Mouse (Mus musculus): Measurements from ENCODE around the gene Shf. TPM values are rescaled to one million over a fixed set of nuclear protein-coding genes. Genes with fewer than 3 reads are reported as not detected.
A peak's percentile ranks its signal among the peaks of the same experiment; 100 is the strongest.

The Shf gene
- polyA plus RNA-seq, 1 experiment from 2014 or later = 17.5 TPM

DNA sequence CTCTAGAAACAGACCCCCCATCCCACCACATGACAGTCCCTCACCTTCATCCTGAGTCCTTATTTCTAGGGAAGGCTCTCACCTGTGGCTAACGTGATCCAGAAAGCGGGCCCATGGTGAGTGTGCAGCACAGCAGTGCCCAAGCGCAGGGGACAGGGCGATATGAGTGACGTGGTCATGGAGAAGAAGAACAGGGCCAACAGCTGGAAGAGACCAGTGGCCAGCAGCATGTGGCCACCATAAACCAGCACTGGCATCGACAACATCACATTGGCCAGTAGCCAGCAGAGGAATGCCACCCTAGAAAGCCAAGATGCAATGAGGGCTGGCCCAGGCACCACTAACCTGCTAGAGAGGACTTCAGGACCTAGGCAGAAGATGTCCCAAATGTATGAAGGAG, 64.4 kb downstream of the Shf start:
- Histone ChIP-seq H3K4me2 (ENCODE audit: low read depth, low read length) (no peak overlapping the region), H3K9me3 (ENCODE audit: control insufficient read depth, low read length) (no peaks in the 10 kb centered on the region), H3K4me3 (ENCODE audit: low read depth, low read length) (no peak overlapping the region), H3K27ac (ENCODE audit: low read depth, low read length) (no peak overlapping the region), H3K9ac (replicated peaks; ENCODE audit: low read depth, low read length) (no peak overlapping the region), H3K4me1 (ENCODE audit: control insufficient read depth, insufficient read depth, low read length) (0 out of 2 replicates have a peak, but pooled peaks cover 9% of the 10 kb centered on the region), H3K36me3 (ENCODE audit: control insufficient read depth, insufficient read depth, low read length) (no peaks in the 10 kb centered on the region), H3K27me3 (ENCODE audit: control insufficient read depth, insufficient read depth, low read length) (peaks cover 42% of the 10 kb centered on the region)
- whole genome bisulfite sequencing = 85% methylated on average over 6 of the region's 6 CpGs
- no peak for ATAC-seq (ENCODE audit: low read depth)

- no peak overlapping the region for H3K27ac ChIP-seq (ENCODE audit: low read depth, low read length)
- H3K4me1 ChIP-seq (ENCODE audit: control insufficient read depth, insufficient read depth, low read length) = 0 out of 2 replicates have a peak, but pooled peaks cover 19% of the 10 kb centered on the region
- H3K27me3 ChIP-seq (ENCODE audit: control insufficient read depth, insufficient read depth, low read length) = peaks cover 59% of the 10 kb centered on the region
- ATAC-seq (ENCODE audit: low read depth) = peak; percentile 61; the same call in 1 of the 2 replicates
- no peaks in the 10 kb centered on the region for H3K36me3 ChIP-seq (ENCODE audit: control insufficient read depth, insufficient read depth, low read length)
- WGBS = 13% methylated on average over 9 of the region's 9 CpGs
- no peak overlapping the region for H3K4me2 ChIP-seq (ENCODE audit: low read depth, low read length)
- H3K4me3 ChIP-seq (ENCODE audit: low read depth, low read length) = peak overlapping the region; percentile 39; the same call in 1 of the 2 replicates
- no peaks in the 10 kb centered on the region for H3K9me3 ChIP-seq (ENCODE audit: control insufficient read depth, low read length)
- no peak overlapping the region for H3K9ac ChIP-seq (replicated peaks; ENCODE audit: low read depth, low read length)
Measured at GRCm38 (mm10) chr2:122302574-122303241, 66.3 kb downstream of the Shf start.

DNA sequence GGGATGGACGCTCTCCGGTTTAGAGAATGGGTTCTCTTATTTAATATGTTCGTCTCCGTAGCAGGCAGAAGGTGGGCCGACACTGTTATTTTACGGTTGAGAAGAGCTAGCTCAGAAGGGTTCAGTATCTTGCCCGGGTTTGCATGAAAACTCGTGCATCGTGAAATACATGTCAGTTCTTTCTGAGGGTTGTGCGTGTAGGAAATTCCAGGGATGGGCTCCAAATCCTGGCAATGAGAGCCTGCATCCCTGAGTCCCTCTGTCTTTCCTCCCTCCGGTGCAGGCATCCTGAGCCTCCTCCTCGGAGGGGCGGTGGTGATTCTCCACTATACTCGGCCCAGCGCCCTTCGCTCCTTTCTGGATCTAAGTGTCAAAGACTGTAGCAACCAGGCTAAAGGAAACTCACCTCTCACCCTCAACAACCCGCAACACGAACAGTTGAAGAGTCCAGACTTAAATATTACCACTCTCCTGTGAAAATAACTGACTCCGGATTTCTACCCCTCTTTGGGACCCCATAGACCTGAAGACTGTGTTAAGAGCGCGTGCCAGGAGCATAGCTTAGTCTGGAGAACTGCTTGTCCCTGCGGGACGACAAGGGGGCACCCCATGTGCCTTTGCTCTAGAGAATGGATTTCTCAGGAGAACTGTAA, 66.9 kb downstream of the Shf start:
- Histone ChIP-seq H3K4me3 (ENCODE audit: low read depth, low read length) (peak overlapping the region; percentile 39), H3K4me1 (ENCODE audit: control insufficient read depth, insufficient read depth, low read length) (peaks cover 23% of the 10 kb centered on the region; the same call in 1 of the 2 replicates), H3K27me3 (ENCODE audit: control insufficient read depth, insufficient read depth, low read length) (peaks cover 61% of the 10 kb centered on the region), H3K36me3 (ENCODE audit: control insufficient read depth, insufficient read depth, low read length) (no peaks in the 10 kb centered on the region), H3K9me3 (ENCODE audit: control insufficient read depth, low read length) (no peaks in the 10 kb centered on the region), H3K9ac (replicated peaks; ENCODE audit: low read depth, low read length) (peak overlapping the region; percentile 25; the same call in 1 of the 2 replicates), H3K4me2 (ENCODE audit: low read depth, low read length) (peak overlapping the region; percentile 55), H3K27ac (ENCODE audit: low read depth, low read length) (no peak overlapping the region)
- ATAC-seq (ENCODE audit: low read depth) = no peak
- WGBS = 6% methylated on average over 23 of the region's 23 CpGs

DNA sequence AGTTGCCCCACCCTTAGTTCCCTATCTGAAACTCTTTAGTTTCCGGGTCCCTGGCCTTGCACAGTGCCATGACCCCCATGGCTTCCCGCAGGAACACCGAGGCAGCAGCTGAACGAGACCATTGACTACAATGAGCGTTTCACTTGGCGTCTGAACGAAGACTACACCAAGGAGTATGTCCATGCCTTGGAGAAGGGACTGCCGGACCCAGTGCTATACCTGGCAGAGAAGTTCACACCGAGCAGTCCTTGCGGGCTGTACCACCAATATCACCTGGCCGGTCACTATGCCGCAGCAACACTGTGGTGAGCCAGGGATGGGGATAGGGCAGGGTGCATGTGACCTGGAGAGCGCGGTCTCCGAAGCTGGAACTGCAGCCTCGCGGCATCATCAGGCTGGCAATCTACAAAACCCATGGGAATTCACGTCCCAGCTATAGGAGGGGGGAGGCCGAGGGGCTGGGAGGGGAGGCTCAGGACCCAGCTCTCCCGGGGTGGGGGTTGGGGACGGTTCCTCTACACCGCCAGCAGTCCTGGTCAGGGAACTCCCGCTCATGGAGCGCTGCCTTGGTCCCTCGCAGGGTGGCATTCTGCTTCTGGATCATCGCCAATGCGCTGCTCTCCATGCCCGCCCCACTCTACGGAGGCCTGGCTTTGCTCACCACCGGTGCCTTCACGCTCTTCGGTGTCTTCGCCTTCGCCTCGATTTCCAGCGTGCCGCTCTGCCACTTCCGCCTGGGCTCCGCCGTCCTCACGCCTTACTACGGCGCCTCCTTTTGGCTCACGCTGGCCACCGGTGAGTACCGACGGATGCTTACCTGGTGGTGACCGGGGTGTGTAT, 67.7 kb downstream of the Shf start:
- under 1% methylated on average over 46 of the region's 48 CpGs for WGBS
- Histone ChIP-seq H3K27me3 (ENCODE audit: control insufficient read depth, insufficient read depth, low read length) (peaks cover 60% of the 10 kb centered on the region), H3K4me2 (ENCODE audit: low read depth, low read length) (peak overlapping the region; percentile 55)

DNA sequence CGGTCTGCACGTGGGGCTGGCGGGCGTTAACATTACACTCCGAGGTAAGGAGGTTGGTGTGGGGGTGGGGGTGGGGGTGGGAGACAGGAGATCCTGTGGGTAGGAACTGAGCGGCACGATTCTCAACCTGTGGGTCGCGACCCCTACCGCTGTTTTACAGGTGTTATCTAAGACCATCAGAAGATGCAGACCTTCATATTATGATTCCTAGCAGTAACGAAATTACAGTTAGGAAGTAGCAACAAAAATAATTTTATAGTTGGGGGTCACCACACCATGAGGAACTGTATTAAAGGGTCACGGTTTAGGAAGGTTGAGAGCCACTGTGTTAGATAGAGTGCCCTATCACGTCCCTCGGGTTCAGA, 68.3 kb downstream of the Shf start:
- Histone ChIP-seq H3K27me3 (ENCODE audit: control insufficient read depth, insufficient read depth, low read length) (peaks cover 60% of the 10 kb centered on the region), H3K27ac (ENCODE audit: low read depth, low read length) (no peak overlapping the region), H3K9me3 (ENCODE audit: control insufficient read depth, low read length) (no peaks in the 10 kb centered on the region), H3K4me3 (ENCODE audit: low read depth, low read length) (no peak overlapping the region), H3K4me1 (ENCODE audit: control insufficient read depth, insufficient read depth, low read length) (peaks cover 23% of the 10 kb centered on the region; the same call in 1 of the 2 replicates), H3K9ac (replicated peaks; ENCODE audit: low read depth, low read length) (no peak overlapping the region), H3K36me3 (ENCODE audit: control insufficient read depth, insufficient read depth, low read length) (no peaks in the 10 kb centered on the region), H3K4me2 (ENCODE audit: low read depth, low read length) (peak overlapping the region; percentile 55; the same call in 1 of the 2 replicates)
- WGBS = 5% methylated on average over 14 of the region's 14 CpGs
- no peak for ATAC-seq (ENCODE audit: low read depth)

More for the DNA sequence above, 67.7 kb downstream of the Shf start:
- peak; percentile 47 for ATAC-seq (ENCODE audit: low read depth)
- H3K4me3 ChIP-seq (ENCODE audit: low read depth, low read length) = peak overlapping the region; percentile 39
- peak overlapping the region; percentile 25; the same call in 1 of the 2 replicates for H3K9ac ChIP-seq (replicated peaks; ENCODE audit: low read depth, low read length)
- H3K36me3 ChIP-seq (ENCODE audit: control insufficient read depth, insufficient read depth, low read length) = no peaks in the 10 kb centered on the region
- no peaks in the 10 kb centered on the region for H3K9me3 ChIP-seq (ENCODE audit: control insufficient read depth, low read length)
- peaks cover 23% of the 10 kb centered on the region; the same call in 1 of the 2 replicates for H3K4me1 ChIP-seq (ENCODE audit: control insufficient read depth, insufficient read depth, low read length)
- H3K27ac ChIP-seq (ENCODE audit: low read depth, low read length) = no peak overlapping the region

DNA sequence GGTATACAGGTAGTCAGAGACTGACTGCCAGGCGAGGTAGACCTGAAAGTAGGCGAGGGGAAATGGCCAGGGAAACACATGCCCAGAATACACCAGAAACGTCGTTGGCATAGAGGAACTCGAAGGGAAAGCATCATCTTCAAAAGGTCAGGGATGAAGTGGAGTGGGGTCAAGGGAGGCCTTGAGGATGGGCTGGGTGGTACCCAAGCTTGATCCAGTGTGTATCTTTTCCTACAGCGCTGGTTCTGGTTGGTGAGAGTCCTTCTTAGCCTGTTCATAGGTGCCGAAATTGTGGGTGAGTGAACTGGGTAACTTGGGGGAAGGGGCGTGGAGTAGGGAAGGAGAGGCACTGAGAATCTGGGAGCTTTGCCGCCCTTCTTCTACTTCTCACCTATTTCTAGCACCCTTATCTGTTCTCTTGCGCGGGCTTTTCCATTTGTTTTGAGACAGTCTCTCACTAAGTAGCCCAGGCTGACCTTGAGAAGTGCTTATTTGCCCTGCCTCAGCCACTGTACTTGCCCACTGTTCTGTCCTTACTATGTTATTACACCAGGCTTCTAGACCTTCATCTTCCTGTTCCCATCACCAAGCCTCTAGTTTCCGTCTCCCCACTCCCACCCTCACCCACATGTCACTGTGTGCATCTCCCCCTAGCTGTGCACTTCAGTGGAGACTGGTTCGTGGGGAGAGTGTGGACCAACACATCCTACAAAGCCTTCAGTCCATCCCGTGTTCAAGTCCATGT, 68.9 kb downstream of the Shf start:
- peaks cover 23% of the 10 kb centered on the region; the same call in 1 of the 2 replicates for H3K4me1 ChIP-seq (ENCODE audit: control insufficient read depth, insufficient read depth, low read length)
- H3K4me3 ChIP-seq (ENCODE audit: low read depth, low read length) = no peak overlapping the region
- H3K4me2 ChIP-seq (ENCODE audit: low read depth, low read length) = no peak overlapping the region
- no peak overlapping the region for H3K9ac ChIP-seq (replicated peaks; ENCODE audit: low read depth, low read length)
- ATAC-seq (ENCODE audit: low read depth) = no peak
- no peaks in the 10 kb centered on the region for H3K36me3 ChIP-seq (ENCODE audit: control insufficient read depth, insufficient read depth, low read length)
- H3K27ac ChIP-seq (ENCODE audit: low read depth, low read length) = no peak overlapping the region
- H3K9me3 ChIP-seq (ENCODE audit: control insufficient read depth, low read length) = no peaks in the 10 kb centered on the region
- 7% methylated on average over 14 of the region's 14 CpGs for WGBS
- H3K27me3 ChIP-seq (ENCODE audit: control insufficient read depth, insufficient read depth, low read length) = peaks cover 63% of the 10 kb centered on the region

Other genes with a start within 250 kb of the Shf start
- 63.5 and 114 TPM in 2 replicates for gene B2m, start 221.5 kb downstream of the Shf start, polyA plus RNA-seq (2014; fragmentation: Nextera tagmentation; extraction: Ambion mirVana)
- gene Trim69, start 208.5 kb downstream of the Shf start, polyA plus RNA-seq (2014; fragmentation: Nextera tagmentation; extraction: Ambion mirVana) = not detected in 2 replicates
- gene Patl2, start 183.0 kb downstream of the Shf start, polyA plus RNA-seq (2014; fragmentation: Nextera tagmentation; extraction: Ambion mirVana) = 0.08 TPM in 1 of 2 replicates, not detected in the other
- gene Terb2, start 182.9 kb downstream of the Shf start, polyA plus RNA-seq (2014; fragmentation: Nextera tagmentation; extraction: Ambion mirVana) = not detected in 2 replicates
- gene Sord, start 134.4 kb downstream of the Shf start, polyA plus RNA-seq (2014; fragmentation: Nextera tagmentation; extraction: Ambion mirVana) = 21.1 and 22.7 TPM in 2 replicates
- gene Duox2, start 70.7 kb downstream of the Shf start, polyA plus RNA-seq (2014; fragmentation: Nextera tagmentation; extraction: Ambion mirVana) = not detected in 2 replicates
- 0.17 and 0.37 TPM in 2 replicates for gene Duoxa2, start 70.3 kb downstream of the Shf start, polyA plus RNA-seq (2014; fragmentation: Nextera tagmentation; extraction: Ambion mirVana)
- 0.32 TPM in 1 of 2 replicates, not detected in the other for gene Duoxa1, start 55.4 kb downstream of the Shf start, polyA plus RNA-seq (2014; fragmentation: Nextera tagmentation; extraction: Ambion mirVana)
- 0.13 and 0.15 TPM in 2 replicates for gene Duox1, start 53.5 kb downstream of the Shf start, polyA plus RNA-seq (2014; fragmentation: Nextera tagmentation; extraction: Ambion mirVana)
- 0.14 TPM in 1 of 2 replicates, not detected in the other for gene Slc28a2, start 57.3 kb upstream of the Shf start, polyA plus RNA-seq (2014; fragmentation: Nextera tagmentation; extraction: Ambion mirVana)
- not detected in 2 replicates for gene Gm14085, start 115.8 kb upstream of the Shf start, polyA plus RNA-seq (2014; fragmentation: Nextera tagmentation; extraction: Ambion mirVana)
- gene Gatm, start 242.1 kb upstream of the Shf start, polyA plus RNA-seq (2014; fragmentation: Nextera tagmentation; extraction: Ambion mirVana) = 35.3 and 37.6 TPM in 2 replicates

Data from neural tube, embryonic 14.5 days (tissue).